Mouse (Mus musculus): ENCODE data around the gene Lpcat1. TPM values are rescaled to one million over a fixed set of nuclear protein-coding genes. Genes with fewer than 3 reads are reported as not detected.

The Lpcat1 gene
- polyA plus RNA-seq, 2 experiments: 61.0 to 63.7 TPM

DNA sequence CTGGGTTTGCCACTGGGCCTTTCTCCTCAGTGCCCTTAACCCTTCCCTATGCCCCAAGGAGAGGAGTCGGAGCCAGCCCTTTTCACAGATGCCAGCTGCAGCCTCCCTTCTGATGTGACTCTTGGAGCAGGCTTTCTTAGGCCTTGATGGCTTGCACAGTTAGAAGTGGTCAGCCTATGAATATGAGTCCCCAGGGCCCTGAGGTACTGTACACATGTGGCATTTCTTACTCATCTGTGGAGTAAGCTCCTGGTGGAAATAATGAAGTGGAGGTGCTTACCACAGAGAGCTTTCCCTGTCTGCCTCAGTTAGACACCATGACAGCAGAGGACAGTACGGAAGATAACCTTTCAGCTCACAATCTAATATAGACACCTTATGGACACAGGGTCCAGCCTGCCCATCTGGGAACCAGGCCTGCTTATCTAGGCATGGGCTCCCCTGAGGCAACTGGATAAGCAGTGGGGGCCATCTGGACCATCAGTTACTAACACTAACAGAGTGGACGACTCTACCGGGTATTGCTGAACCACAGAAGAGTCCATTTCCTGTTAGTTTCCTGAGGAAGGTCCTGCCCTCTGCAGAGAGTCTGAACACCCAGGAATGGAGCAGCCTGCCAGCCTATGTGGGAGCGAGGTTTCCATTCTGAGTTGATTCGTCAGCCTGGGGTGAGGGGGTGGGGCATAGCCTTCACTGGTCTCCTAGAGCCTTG, 33.1 kb downstream of the Lpcat1 start:
- no peaks in the 10 kb centered on the region for H3K27me3 ChIP-seq (ENCODE audit: control insufficient read depth, insufficient read depth, low read length)
- TF ChIP-seq EP300 (IDR thresholded peaks at IDR 0.05; ENCODE audit: low read depth) (peak; percentile 98), CTCF (IDR thresholded peaks at IDR 0.05; ENCODE audit: low read depth) (no peak)
- peaks cover 99% of the 10 kb centered on the region for H3K36me3 ChIP-seq (replicated peaks; ENCODE audit: control insufficient read depth, insufficient read depth, low read depth)
- H3K27ac ChIP-seq: peak overlapping the region; percentile 89
- peak; percentile 95 for ATAC-seq (ENCODE audit: insufficient read depth)
- peaks cover 40 to 53% of the 10 kb centered on the region in 2 experiments for H3K4me1 ChIP-seq (replicated peaks; ENCODE audit: control insufficient read depth in 2 of 2, insufficient read depth in 2 of 2, low read length in 1 of 2)
- peak; percentile 82 to 84 (median 82) for DNase-seq (ENCODE audit: low read depth in 3 of 3, low spot score in 3 of 3)
- 22% methylated on average over 6 of the region's 6 CpGs for WGBS (ENCODE audit: insufficient replicate concordance)
- no peaks in the 10 kb centered on the region for H3K9me3 ChIP-seq (ENCODE audit: control insufficient read depth, low read length)
- H3K9ac ChIP-seq (replicated peaks): peak overlapping the region; percentile 69
- H3K4me2 ChIP-seq (ENCODE audit: low read depth): peak overlapping the region; percentile 46
- H3K4me3 ChIP-seq (ENCODE audit: insufficient read depth in 1 of 2, low read depth in 2 of 2, low read length in 2 of 2): no peak overlapping the region

DNA sequence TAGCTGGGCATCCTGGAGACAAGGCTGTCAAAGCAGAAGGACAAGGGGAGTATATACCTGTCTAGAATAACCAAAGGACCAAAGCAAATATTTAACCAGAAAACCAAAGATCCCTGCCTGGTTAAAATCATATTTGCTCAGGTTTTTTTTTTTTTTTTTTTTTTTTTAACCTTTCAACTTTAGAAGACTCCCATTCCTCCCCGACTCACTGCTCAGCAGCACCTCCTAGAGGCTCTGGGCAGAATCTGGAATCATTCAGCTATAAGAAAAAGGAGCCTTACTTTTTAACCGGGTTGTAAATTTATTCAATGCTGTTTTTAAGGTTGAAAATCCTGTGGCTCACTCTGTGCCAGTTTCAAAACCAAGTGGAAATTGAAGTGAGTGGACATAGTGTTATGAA, 35.7 kb downstream of the Lpcat1 start:
- DNase-seq (ENCODE audit: low read depth in 3 of 3, low spot score in 3 of 3) (peak in 1 of 3 experiments; percentile 46), ATAC-seq (ENCODE audit: insufficient read depth) (no peak)
- H3K4me1 ChIP-seq (replicated peaks; ENCODE audit: control insufficient read depth in 2 of 2, insufficient read depth in 2 of 2, low read length in 1 of 2): peaks cover 33 to 40% of the 10 kb centered on the region in 2 experiments
- no peak overlapping the region for H3K4me3 ChIP-seq (ENCODE audit: insufficient read depth in 1 of 2, low read depth in 2 of 2, low read length in 2 of 2)
- no peaks in the 10 kb centered on the region for H3K9me3 ChIP-seq (ENCODE audit: control insufficient read depth, low read length)
- WGBS (ENCODE audit: insufficient replicate concordance): 55% methylated on average over 2 of the region's 2 CpGs
- H3K27ac ChIP-seq: peak overlapping the region; percentile 33
- peaks cover 99% of the 10 kb centered on the region for H3K36me3 ChIP-seq (replicated peaks; ENCODE audit: control insufficient read depth, insufficient read depth, low read depth)
- no peak overlapping the region for H3K4me2 ChIP-seq (ENCODE audit: low read depth)
- H3K9ac ChIP-seq (replicated peaks): no peak overlapping the region
- H3K27me3 ChIP-seq (ENCODE audit: control insufficient read depth, insufficient read depth, low read length): no peaks in the 10 kb centered on the region
- TF ChIP-seq EP300 (IDR thresholded peaks at IDR 0.05; ENCODE audit: low read depth): no peak
- TF ChIP-seq CTCF (IDR thresholded peaks at IDR 0.05; ENCODE audit: low read depth): peak; percentile 49; the same call in 1 of the 2 replicates

DNA sequence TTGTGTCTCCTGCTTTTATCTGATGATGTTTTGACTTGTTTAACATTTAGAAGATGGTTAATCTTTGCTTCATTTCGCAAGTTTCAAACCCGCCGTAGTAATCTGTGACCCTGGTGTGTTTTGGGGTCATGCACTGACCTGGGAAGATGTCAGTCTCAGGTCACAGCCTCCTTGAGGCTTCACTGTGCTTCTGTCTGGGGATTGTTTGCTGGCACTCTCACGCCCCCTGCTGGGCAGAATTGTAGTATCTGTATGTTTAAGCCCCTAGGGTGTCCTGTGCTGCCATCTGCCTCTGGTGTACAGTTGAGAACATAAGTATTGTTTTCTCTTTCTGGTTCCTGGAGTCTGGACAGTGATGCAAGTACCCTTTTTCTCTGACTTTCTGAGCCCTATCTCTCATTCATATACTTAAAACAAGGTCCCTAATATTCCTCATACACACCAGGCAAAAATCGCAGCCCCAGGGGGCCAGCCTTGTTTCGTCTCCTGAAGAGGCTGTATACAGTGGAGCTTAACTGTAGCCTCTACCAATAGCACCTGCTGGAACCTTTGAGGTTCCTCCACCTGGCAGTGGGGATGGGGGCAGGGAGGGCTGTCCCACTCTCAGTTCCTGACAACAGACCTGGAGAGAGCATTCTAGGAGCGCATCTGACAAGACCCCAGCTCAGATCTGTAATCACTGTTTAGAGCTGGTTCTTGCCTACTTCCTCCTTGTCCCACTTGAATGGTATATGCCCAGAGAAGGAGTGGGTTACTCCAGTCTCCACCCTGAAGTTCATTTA, 38.9 kb downstream of the Lpcat1 start:
- Histone ChIP-seq H3K27me3 (ENCODE audit: control insufficient read depth, insufficient read depth, low read length) (no peaks in the 10 kb centered on the region), H3K36me3 (replicated peaks; ENCODE audit: control insufficient read depth, insufficient read depth, low read depth) (peaks cover 99% of the 10 kb centered on the region), H3K4me3 (ENCODE audit: insufficient read depth in 1 of 2, low read depth in 2 of 2, low read length in 2 of 2) (no peak overlapping the region), H3K9ac (replicated peaks) (no peak overlapping the region), H3K27ac (no peak overlapping the region), H3K4me1 (replicated peaks; ENCODE audit: control insufficient read depth in 2 of 2, insufficient read depth in 2 of 2, low read length in 1 of 2) (peaks cover 2 to 8% of the 10 kb centered on the region in 2 experiments), H3K4me2 (ENCODE audit: low read depth) (no peak overlapping the region), H3K9me3 (ENCODE audit: control insufficient read depth, low read length) (no peaks in the 10 kb centered on the region)
- no peak for TF ChIP-seq EP300 (IDR thresholded peaks at IDR 0.05; ENCODE audit: low read depth)
- TF ChIP-seq CTCF (IDR thresholded peaks at IDR 0.05; ENCODE audit: low read depth): peak; percentile 94
- ATAC-seq (ENCODE audit: insufficient read depth) (peak; percentile 62), DNase-seq (ENCODE audit: low read depth in 3 of 3, low spot score in 3 of 3) (peak; percentile 48 to 58 (median 57))
- 66% methylated on average over 7 of the region's 7 CpGs for WGBS (ENCODE audit: insufficient replicate concordance)

DNA sequence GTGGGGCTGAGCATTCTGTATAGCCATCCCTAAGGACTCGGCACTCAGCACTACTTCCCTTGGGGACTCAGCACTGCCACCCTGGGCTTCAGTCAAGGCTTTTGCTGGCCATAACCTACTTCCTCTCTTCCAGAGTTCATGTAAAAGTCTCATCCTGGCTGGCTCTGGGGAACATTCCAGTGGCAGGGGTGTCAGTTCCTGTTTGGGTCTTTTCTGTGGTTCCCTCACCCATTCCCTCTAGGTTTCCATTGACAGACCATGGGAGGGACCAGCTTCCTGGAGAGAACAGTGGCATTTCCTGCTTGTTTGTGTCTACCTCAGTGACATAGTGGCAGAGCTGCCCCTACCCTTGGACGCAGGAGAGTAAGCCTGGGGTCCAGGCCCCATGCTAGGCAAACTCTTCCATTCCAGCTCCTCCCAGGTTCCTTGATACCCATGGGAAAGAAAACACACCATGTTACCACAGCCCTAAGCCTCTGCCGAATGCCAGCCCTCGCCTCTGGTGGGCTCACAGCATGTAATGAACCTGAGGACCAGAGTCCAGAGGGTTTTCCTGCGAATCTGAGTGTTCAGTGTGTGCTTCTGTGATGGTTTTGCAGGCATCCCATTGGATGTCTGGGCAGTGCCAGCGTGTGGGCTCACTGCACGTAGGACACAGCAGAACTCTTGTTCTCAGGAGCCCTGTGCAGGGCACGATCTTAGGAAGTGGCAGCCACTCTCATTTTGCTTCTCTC, 42.0 kb downstream of the Lpcat1 start:
- Histone ChIP-seq H3K36me3 (replicated peaks; ENCODE audit: control insufficient read depth, insufficient read depth, low read depth) (peaks cover 100% of the 10 kb centered on the region), H3K27ac (no peak overlapping the region), H3K9ac (replicated peaks) (no peak overlapping the region), H3K4me2 (ENCODE audit: low read depth) (no peak overlapping the region), H3K9me3 (ENCODE audit: control insufficient read depth, low read length) (no peaks in the 10 kb centered on the region), H3K4me1 (replicated peaks; ENCODE audit: control insufficient read depth in 2 of 2, insufficient read depth in 2 of 2, low read length in 1 of 2) (no peaks in the 10 kb centered on the region), H3K4me3 (ENCODE audit: insufficient read depth in 1 of 2, low read depth in 2 of 2, low read length in 2 of 2) (no peak overlapping the region), H3K27me3 (ENCODE audit: control insufficient read depth, insufficient read depth, low read length) (no peaks in the 10 kb centered on the region)
- no peak for ATAC-seq (ENCODE audit: insufficient read depth)
- WGBS (ENCODE audit: insufficient replicate concordance): 91% methylated on average over 8 of the region's 8 CpGs
- DNase-seq (ENCODE audit: low read depth in 3 of 3, low spot score in 3 of 3): no peak
- TF ChIP-seq CTCF (IDR thresholded peaks at IDR 0.05; ENCODE audit: low read depth): no peak
- TF ChIP-seq EP300 (IDR thresholded peaks at IDR 0.05; ENCODE audit: low read depth): no peak
